Mouse (Mus musculus) ES-E14 (cell line): ENCODE data around the gene Imp4.

Experiments used
- CHD2 ChIP-seq: IDR thresholded peaks from 2 replicates; pipeline ENCODE4 v1.6.1; 2014; ENCODE audit warnings: mild to moderate bottlenecking, low read depth, low read length, inconsistent platforms
- ZC3H11A ChIP-seq: IDR thresholded peaks from 2 replicates; pipeline ENCODE4 v1.6.1; 2012; ENCODE audit warnings: low read depth, mild to moderate bottlenecking, inconsistent platforms, low read length, borderline replicate concordance

- TF ChIP-seq ZC3H11A = no peak
- TF ChIP-seq CHD2 = no peak
These were observed 28.8 kb downstream of the Imp4 start for GRCm38 (mm10) chr1:34468500-34468899.
